Mouse (Mus musculus): Measurements from ENCODE around the gene Filip1.

Gene Filip1

DNA sequence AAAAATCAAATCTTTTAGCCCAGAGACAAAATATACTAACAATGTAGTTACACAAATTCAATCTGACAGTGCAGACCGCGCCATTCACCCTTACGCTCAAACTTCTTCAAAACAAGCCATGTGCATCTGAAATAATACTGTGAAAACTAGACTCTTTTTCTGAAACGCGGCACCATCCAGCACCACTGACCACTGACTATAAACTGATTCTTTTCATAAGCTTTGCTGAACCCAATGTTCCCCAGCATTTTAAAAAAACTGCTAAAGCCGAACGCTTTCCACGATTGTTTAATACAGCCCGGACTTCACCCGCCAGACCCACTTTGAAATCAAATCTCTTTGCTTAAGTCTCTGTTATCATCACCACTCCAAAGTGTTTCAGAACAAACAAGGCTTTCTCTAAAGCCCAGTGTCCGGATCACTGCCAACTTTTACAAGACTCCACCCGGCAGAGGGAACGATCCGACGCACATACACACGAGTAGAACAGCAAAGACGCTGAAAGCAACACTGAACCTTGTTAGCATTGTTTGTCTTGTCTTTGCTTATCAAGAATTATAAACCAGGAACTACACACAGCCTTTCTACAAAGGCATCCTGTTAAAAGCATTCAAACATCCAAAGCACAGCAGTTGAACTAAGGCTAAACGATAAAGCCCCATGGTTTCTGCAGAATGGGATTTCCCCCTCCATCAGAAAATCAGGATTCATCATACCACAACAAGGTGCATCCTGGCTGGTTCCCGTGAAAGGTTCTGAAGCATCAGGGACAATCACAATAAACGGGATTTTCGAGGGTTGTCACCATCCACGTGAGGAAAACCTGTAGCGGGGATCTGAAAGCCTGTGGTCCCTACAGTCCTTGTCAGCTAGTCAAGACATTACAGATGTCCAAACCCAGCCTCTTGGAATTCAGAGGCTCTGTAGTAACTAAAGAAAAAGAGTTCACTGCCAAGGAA lies 182.5 kb downstream of the Filip1 start:
- no peak for DNase-seq (ENCODE audit: low read depth, low spot score)

DNA sequence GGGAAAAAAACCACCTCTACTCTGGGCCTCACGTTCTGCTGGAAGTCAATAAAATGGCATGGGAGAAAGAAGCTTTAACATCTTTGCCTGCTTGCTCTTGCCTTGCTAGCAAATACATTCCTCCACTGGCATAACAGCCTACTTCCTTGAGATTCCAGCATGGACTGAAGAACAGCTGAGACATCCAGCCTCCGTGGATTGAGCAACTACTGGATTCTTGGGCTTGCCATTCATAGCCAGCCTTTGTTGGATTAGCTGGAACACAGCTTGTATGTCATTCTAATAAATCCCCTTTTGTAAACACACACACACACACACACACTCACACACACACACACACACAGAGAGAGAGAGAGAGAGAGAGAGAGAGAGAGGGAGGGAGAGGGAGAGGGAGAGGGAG lies 185.6 kb downstream of the Filip1 start:
- DNase-seq (ENCODE audit: low read depth, low spot score): no peak

DNA sequence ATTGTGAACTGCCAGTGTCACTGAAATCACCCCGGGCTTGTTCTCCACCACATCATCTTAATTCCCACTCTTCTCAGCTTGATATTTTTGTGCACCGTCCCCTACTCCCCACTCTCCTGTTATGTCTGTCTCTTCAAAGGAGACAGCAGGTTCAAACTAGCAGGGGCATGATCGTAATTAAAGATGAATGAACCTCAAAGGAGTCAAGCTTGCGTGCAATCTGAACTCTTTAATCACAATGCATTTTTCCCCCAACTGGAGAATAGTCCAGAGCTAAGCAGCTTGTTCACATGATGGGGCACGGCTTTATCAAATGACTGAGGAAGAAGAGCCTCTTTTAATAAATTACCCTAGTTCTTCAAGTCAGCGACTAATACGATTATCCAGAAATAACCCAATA lies 187.1 kb downstream of the Filip1 start:
- DNase-seq (ENCODE audit: low read depth, low spot score): no peak

GRCm38 (mm10) chr9:79823856-79824255 lies 188.8 kb downstream of the Filip1 start:
- no peak for DNase-seq (ENCODE audit: low read depth, low spot score)

- DNase-seq (ENCODE audit: low read depth, low spot score): no peak
Observed at GRCm38 (mm10) chr9:79823438-79823837, 189.2 kb downstream of the Filip1 start.

- DNase-seq (ENCODE audit: low read depth, low spot score): no peak
Observed at GRCm38 (mm10) chr9:79816464-79816863, 196.2 kb downstream of the Filip1 start.

- no peak for DNase-seq (ENCODE audit: low read depth, low spot score)
Observed at GRCm38 (mm10) chr9:79816013-79816412, 196.6 kb downstream of the Filip1 start.

GRCm38 (mm10) chr9:79814592-79814991 lies 198.1 kb downstream of the Filip1 start:
- DNase-seq (ENCODE audit: low read depth, low spot score): no peak

DNA sequence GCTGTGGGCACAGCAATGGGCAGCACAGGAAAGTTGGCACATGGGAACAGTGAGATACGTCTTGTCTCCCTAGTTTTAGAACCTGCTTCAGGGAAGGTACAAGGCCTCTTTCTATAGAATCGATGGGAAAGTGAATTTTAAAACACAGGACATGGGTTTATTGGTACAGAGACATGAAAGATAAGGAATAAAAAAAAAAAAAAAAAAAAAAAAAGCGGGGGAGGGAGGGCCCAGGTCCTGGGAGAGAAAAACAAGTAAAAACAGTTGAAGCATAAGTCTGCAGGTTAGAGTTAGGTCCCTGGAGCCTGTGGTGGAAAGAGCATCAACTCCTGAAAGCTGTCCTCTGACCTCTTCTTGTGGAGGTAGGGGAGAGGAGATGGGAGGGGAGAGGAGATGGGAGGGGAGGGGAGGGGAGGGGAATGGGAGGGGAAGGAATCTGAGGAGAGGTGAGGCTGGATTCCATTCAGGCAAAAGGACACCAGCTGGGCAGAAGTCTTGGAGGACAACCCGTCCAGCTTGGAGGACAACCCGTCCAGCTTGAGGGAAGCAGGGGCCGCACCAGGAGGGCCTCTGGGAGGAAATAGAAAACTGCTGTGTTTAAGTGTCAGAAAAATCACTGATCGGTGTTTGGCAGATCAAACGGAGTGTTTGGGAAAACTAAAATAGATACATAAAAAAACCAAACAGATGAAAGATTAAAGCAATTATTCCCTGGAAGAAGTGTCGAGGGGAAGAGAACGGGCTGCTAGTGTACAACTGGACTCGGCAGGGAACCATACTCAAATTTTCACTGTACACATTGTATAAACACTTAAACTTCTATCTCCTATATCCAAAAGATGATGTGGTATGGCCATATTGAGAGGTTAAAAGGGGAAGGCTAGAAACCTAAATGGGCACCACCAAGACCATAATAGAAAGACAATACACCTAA lies 201.4 kb downstream of the Filip1 start:
- no peak for DNase-seq (ENCODE audit: low read depth, low spot score)

- no peak for DNase-seq (ENCODE audit: low read depth, low spot score)
Observed at GRCm38 (mm10) chr9:79810534-79810933, 202.1 kb downstream of the Filip1 start.

DNA sequence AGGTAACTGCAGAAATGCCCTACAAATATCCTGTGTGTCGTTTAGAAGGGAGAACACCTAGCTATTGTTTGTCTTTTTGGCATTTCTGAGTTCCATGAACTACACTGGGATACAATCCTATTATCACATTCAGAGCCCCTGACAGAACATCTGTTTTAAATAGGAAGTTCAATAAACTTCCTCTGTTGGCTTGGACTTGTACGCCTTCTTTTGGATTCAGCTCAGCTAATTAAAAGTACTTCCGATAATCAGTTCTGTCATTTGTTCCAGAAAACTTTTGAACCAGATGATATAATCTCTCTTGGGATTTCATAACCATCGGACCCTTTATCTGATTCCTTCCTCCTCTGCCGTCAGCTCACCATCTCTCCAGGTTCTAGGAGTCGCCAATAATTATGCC lies 203.2 kb downstream of the Filip1 start:
- DNase-seq (ENCODE audit: low read depth, low spot score): no peak

DNA sequence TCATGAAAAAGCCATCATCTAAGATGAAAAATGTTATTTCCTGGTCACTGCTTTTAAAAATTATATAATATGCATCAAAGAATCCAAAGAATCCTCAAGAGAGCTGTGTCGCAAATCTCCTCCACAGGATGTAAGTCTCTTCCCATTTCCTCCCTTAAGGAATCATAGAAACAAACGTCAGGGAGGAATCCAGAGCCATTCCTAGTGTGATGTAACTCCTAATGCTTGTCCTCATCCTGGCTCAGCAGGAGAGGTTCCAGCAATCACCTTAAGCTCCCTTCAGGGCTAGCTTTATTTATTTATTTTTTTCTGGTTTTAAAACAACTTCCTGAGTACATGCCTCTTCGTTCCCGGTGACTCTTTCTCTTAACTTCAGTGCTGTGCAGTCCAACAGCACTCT lies 205.5 kb downstream of the Filip1 start:
- no peak for DNase-seq (ENCODE audit: low read depth, low spot score)

GRCm38 (mm10) chr9:79806317-79807075 lies 206.2 kb downstream of the Filip1 start:
- peak; percentile 16 for DNase-seq (ENCODE audit: low read depth, low spot score)

DNA sequence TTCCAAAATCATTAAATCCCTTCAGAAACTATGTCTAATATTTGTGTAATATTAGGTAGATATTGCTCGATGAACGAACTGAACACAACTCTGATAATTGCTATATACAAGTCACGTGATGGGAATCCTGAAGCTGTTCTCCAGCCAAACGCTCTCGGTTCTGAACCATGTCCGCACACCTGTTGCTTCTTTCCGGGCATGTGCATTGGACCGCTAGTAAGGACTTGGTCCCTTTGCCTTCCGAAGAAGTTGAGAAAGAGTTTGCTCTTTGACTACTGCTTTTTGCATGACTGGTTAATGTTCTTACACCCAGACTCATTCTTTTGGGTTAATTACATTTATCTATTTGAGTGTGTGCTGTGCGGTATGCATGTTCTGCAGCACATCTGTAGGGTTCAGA lies 207.2 kb downstream of the Filip1 start:
- no peak for DNase-seq (ENCODE audit: low read depth, low spot score)

DNA sequence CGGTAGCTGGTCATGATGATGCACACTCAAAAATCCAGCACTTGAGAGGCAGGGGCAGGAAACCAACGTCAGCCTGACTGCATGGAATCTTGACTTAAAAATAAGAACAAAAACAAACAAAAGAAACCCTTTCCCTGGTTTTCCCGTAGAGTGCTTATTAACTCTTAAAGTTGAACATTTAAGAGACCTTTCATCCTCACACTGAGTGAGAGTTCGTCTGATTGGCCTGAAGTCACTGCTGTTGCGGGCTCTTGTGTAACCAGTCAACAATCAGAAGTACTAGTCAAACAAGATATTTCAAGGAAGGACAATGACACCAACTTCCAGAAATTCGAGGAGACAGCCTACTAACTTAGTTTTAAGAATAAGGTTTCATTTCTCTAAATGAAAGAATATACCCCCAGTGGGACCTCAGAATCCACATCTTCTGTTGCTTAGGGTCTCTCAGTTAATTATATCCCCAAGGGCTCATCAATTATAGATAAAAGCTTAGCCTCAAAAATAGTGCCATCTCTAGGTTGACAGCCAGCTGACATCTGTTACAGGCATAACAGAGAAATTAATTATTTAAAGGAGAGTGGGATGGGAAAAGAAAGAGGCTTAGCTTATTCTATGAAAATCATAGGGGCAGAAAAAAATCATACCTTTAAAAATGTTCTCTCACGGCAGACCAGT lies 216.1 kb downstream of the Filip1 start:
- no peak for DNase-seq (ENCODE audit: low read depth, low spot score)

GRCm38 (mm10) chr9:79795076-79795475 lies 217.6 kb downstream of the Filip1 start:
- DNase-seq (ENCODE audit: low read depth, low spot score): no peak

DNA sequence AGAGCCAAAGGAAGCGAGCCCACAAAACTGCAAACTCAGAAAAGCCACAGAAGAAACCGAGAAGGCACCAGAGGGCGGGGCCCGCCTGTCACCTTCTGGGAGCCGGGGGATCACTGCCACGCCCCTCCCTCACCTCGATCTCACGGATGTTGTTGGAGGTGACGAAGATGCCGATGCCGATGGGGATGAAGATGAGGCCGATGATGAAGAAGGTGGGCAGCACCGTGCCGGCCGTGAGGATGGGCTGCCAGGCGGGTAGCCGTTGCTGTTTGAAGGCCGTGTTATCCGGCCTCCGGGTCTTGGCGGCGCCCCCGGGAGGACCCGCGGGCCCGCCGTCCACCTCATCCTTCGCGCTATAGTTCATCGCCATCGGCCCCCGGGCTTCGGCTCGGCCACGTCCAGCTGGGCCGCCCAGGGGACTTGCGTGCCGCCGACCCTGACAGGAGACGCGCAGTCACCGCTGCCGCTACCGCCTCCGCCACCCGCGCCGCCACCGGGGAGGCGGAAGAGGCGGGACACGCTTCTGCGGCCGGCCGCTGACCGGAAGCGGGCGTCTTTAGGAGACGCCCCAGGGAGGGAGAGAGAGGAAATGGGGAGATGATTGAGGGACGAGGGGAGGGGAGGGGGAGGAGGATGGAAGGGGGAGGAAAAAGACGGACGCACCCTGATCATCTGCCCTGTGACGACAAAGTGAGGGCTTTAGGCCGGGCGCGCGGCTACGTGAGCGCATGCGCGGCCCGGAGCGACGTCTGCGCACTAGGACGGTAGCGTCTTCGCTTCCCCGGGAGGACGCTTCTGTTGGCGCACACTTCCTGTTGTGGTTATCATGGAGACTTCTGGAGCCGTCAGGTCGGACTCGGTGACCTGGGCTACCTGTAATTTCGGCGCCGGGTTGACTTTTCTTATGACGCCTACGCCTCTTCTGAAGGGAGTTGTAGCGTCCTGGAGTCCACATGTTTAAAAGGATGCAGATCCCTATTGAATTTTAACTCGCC lies 219.5 kb downstream of the Filip1 start, which contains the start of gene Tmem30a:
Tmem30a (minus strand) TSS at position 667 of the 995 bp plus-strand sequence.
- DNase-seq (ENCODE audit: low read depth, low spot score): peak; percentile 90

DNA sequence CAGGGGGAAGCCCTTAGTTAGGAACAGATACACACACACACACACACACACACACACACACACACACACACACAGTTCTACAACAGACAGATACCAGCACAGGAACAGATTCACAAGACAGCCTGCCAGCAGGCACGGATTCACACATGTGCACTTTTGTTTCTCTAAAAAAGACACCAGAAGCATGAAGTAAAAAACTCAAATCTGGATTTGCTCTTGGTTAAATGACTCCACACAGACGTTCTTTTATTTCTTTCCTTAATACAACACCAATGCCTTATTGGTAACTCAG lies 226.9 kb downstream of the Filip1 start:
- DNase-seq (ENCODE audit: low read depth, low spot score): no peak

DNA sequence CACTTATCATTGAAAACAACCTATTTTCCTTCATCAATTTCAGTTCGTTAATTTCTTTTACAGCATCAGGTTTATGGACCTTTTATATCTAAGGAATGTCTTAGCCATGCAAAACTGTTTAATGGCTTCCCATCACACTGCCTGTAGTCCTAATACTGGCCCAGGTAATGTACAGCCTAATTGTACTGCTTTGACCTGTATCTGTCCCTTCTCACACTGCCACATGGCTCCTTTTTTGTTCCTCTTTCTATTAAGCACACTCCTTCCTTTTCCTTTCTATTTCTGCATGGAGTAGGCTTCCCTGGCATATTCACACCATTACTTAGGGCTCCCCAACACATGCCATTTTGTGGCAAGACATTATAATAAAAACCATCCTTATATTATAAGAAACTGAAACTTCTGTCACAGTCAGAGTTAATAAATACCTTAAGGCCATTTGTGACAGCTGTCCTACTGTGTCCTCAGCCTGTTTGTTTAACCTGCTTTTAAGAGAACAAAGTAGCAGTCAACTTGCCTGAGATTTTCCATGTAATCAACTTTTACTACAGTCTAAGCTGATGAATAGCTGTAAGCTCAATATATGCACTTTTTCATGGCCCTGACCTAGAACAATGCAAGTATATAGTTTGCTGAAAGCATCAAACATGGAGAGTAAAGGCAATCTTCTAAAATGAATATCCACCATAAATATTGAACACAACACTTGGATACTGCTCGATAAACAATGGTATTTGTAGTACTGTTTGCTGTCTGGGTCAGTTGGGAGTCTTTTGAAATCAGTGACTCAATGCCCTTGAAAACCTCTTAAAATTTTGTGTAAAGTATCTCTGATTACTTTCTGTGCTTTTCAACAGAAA lies 227.5 kb downstream of the Filip1 start:
- no peak for DNase-seq (ENCODE audit: low read depth, low spot score)

Measured in WW6 (cell line).